Mouse (Mus musculus) small intestine, adult 2 months (tissue): ENCODE results near the gene Hsd3b6.

Experiments
- CTCF ChIP-seq: fragments of 200-500 bp; IDR thresholded peaks from 2 replicates; pipeline ENCODE4 v1.5.1; 2012; ENCODE audit warnings: low read depth, mild to moderate bottlenecking, control low read depth, inconsistent platforms, low read length, moderate library complexity, mixed read lengths; ENCODE audit not compliant: insufficient replicate concordance, insufficient read length; ENCODE audit errors: extremely low read depth
- POLR2A ChIP-seq: fragments of 200-500 bp; IDR thresholded peaks from 2 replicates; pipeline ENCODE4 v1.6.1; 2012; ENCODE audit warnings: low read depth, mild to moderate bottlenecking, control low read depth, inconsistent platforms, low read length, moderate library complexity

GRCm38 (mm10) chr3:98853685-98854084 lies 39.4 kb upstream of the Hsd3b6 start:
- TF ChIP-seq CTCF (no peak), POLR2A (no peak)
